In genomic region chr6:22983769-22984519, GRCm38 (mm10) we compare ENCODE assay signal across 9 mouse cellular contexts.
DNase-seq lines count a peak whose midpoint lies in the region; ATAC-seq and TF ChIP-seq lines count a peak whose summit lies in the region.
"Had no signal": no experiment of that assay in that cellular context is flagged by ENCODE, and none has a peak within 500 bp of the region (broad histone marks: within the 10 kb centered on the region; RNA-seq: fewer than 3 reads in every experiment).

No protein-coding gene starts in this region.

- peak overlapping the region; percentile 38 for H3K4me2 ChIP-seq in forebrain, embryonic 16.5 days (ENCODE audit: low read length)
- H3K4me2 ChIP-seq in neural tube, embryonic 14.5 days (ENCODE audit: low read depth, low read length): peak overlapping the region; percentile 30

- peak; percentile 8 for DNase-seq in adrenal gland, postnatal 14 days
- no peak for DNase-seq in adrenal gland, adult 18-20 months (ENCODE audit: low spot score in 2 of 2)
- no peak for DNase-seq in left cerebral cortex, adult 2 months (ENCODE audit: extremely low spot score in 1 of 2, low spot score in 2 of 2)
- no peak for DNase-seq in left cerebral cortex, adult 11 months (ENCODE audit: low spot score)
- no peak for DNase-seq in B cell, adult 2 months
- DNase-seq in right cerebral cortex, postnatal 14 days: no peak
- DNase-seq: kidney, adult 8-10 months had no signal

- intact Hi-C loops in left cerebral cortex, adult 2 months (cut with DNase I): loop anchor here (2.0 to 5.0 kb wide), 4 partner anchors 467 to 862 kb away; no protein-coding TSS in a partner anchor

- H3K4me3 ChIP-seq in left cerebral cortex, adult 2 months: no peak overlapping the region
- peak overlapping the region; percentile 8; the same call in 1 of the 2 replicates for H3K4me3 ChIP-seq in forebrain, embryonic 16.5 days (replicated peaks; ENCODE audit: low read length)
- H3K4me3 ChIP-seq in neural tube, embryonic 14.5 days (ENCODE audit: low read depth, low read length): no peak overlapping the region

- H3K27ac ChIP-seq in left cerebral cortex, adult 2 months: no peak overlapping the region
- H3K27ac ChIP-seq in forebrain, embryonic 16.5 days (ENCODE audit: low read length): no peak overlapping the region
- H3K27ac ChIP-seq in neural tube, embryonic 14.5 days (ENCODE audit: low read depth, low read length): no peak overlapping the region

- 1% methylated on average over 9 of the region's 9 CpGs for WGBS in forebrain, embryonic 16.5 days
- 8% methylated on average over 9 of the region's 9 CpGs for WGBS in neural tube, embryonic 14.5 days

- peaks cover 2% of the 10 kb centered on the region; the same call in 1 of the 2 replicates for H3K4me1 ChIP-seq in forebrain, embryonic 16.5 days (replicated peaks; ENCODE audit: control insufficient read depth, insufficient read depth, low read length)
- H3K4me1 ChIP-seq in neural tube, embryonic 14.5 days (ENCODE audit: control insufficient read depth, insufficient read depth, low read length): no peaks in the 10 kb centered on the region

- ATAC-seq in forebrain, embryonic 16.5 days: peak; percentile 88
- peak; percentile 88 for ATAC-seq in neural tube, embryonic 14.5 days (ENCODE audit: low read depth)

- H3K36me3 ChIP-seq in forebrain, embryonic 16.5 days (ENCODE audit: control insufficient read depth, insufficient read depth): peaks cover 12% of the 10 kb centered on the region
- H3K36me3 ChIP-seq in neural tube, embryonic 14.5 days (ENCODE audit: control insufficient read depth, insufficient read depth, low read length): no peaks in the 10 kb centered on the region

- peak; percentile 47 for TF ChIP-seq CTCF in left cerebral cortex, adult 2 months (IDR thresholded peaks at IDR 0.05)

- H3K9me3 ChIP-seq in forebrain, embryonic 16.5 days (ENCODE audit: control insufficient read depth, low read length): peaks cover 6% of the 10 kb centered on the region
- H3K9me3 ChIP-seq in neural tube, embryonic 14.5 days (ENCODE audit: control insufficient read depth, low read length): peaks cover 6% of the 10 kb centered on the region

- no peak overlapping the region; the same call in 1 of the 2 replicates for H3K9ac ChIP-seq in forebrain, embryonic 16.5 days (replicated peaks; ENCODE audit: low read depth, low read length)
- no peak overlapping the region for H3K9ac ChIP-seq in neural tube, embryonic 14.5 days (replicated peaks; ENCODE audit: low read depth, low read length)

- no peaks in the 10 kb centered on the region for H3K27me3 ChIP-seq in forebrain, embryonic 16.5 days (replicated peaks; ENCODE audit: control insufficient read depth, insufficient read depth, low read length)
- no peaks in the 10 kb centered on the region for H3K27me3 ChIP-seq in neural tube, embryonic 14.5 days (ENCODE audit: control insufficient read depth, insufficient read depth, low read length)
